Mouse (Mus musculus) Muller cell, postnatal 12 days (primary cell): Measurements from ENCODE around the gene Aig1.

ENCODE experiments used
- DNase-seq: peaks from one replicate; pipeline ENCODE4 v3.0.0-alpha.2; 2015; ENCODE audit errors: inconsistent ontology term

Aig1 gene

DNA sequence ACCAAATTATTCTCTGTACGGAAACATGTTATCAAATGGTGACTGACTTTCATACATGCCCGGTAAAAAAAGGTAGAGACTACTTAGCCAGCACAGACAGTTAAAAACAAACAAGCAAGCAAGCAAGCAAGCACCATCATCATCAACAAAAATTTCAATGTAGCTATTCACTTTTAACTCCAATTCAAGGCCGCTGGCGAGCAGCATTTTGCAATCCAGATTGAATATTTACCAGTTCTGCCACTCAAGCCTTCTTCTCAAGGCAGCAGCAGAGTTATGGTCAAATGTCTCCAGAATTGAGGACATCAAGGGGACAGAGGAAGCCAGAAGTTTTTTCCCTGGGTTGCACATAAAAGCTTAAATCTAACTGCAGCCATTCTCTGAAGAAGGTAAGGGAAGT lies 216.7 kb downstream of the Aig1 start:
- DNase-seq: no peak

- no peak for DNase-seq
Measured at GRCm38 (mm10) chr10:13641750-13642149, 227.0 kb downstream of the Aig1 start.

GRCm38 (mm10) chr10:13631796-13632195 lies 237.0 kb downstream of the Aig1 start:
- peak; percentile 2 for DNase-seq

GRCm38 (mm10) chr10:13623735-13624134 lies 245.0 kb downstream of the Aig1 start:
- DNase-seq: no peak

DNA sequence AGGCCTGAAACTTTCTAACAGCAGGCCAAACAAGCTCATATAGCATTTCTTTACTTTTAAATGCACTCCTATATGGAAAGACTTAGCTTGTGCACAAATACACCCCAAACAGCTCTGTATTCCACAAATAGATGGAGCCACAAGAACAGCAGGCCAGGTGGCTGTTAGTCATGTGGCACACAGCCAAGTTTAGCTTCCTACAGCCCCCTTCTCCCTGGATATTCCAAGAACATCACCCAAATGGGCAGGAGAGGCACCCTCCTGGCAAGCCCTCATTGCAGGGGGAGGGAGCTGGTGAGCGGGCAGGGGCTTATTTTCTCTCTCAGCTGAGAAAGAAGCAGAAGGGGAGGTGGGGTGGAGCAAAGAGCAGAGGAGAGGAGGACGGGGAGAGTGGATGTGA lies 267.9 kb downstream of the Aig1 start:
- DNase-seq: no peak

- no peak for DNase-seq
Measured at GRCm38 (mm10) chr10:13597491-13597890, 271.3 kb downstream of the Aig1 start.
